Mouse (Mus musculus): Measurements from ENCODE around the gene Dpy19l2. TPM values are rescaled to one million over a fixed set of nuclear protein-coding genes. Genes with fewer than 3 reads are reported as not detected.

The Dpy19l2 gene
- total and polyA plus RNA-seq, 2 experiments from 2014 or later = 0.75 to 1.7 TPM

DNA sequence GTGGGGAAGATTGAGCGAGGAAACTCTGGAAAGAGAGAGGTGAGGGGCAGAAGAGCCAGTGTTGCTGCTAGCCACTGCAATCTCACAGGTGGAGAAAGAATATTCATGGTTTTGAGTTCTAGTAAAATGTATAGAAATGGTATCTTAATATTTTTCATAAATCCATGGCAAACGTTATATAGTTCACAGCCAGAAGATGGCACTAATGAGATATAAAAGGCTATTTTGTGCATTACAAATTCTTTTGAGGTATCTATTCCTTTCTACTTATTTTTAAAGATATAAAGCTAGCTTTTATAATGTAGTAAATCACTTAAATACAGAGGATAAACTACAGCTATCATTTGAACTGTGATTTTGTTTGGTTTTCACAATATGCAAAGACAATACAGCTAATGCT is 157.9 kb downstream of the Dpy19l2 start:
- DNase-seq (ENCODE audit: low spot score) = no peak
- Histone ChIP-seq H3K4me1 (ENCODE audit: insufficient read depth, low read length) (no peaks in the 10 kb centered on the region), H3K27me3 (ENCODE audit: insufficient read depth, low read length) (no peaks in the 10 kb centered on the region), H3K4me3 (ENCODE audit: low read depth, low read length) (no peak overlapping the region), H3K4me2 (ENCODE audit: low read depth, low read length, poor library complexity, severe bottlenecking) (no peak overlapping the region), H3K27ac (ENCODE audit: low read depth, low read length) (no peak overlapping the region), H3K36me3 (ENCODE audit: insufficient read depth, low read length) (no peaks in the 10 kb centered on the region), H3K9me3 (ENCODE audit: low read length) (no peaks in the 10 kb centered on the region), H3K9ac (replicated peaks; ENCODE audit: low read length, poor library complexity, severe bottlenecking) (no peak overlapping the region)
- 46% methylated on average over 2 of the region's 2 CpGs for WGBS
- no peak for ATAC-seq (ENCODE audit: low FRiP score)
- TF ChIP-seq CTCF (IDR thresholded peaks at IDR 0.05) = peak; percentile 69

DNA sequence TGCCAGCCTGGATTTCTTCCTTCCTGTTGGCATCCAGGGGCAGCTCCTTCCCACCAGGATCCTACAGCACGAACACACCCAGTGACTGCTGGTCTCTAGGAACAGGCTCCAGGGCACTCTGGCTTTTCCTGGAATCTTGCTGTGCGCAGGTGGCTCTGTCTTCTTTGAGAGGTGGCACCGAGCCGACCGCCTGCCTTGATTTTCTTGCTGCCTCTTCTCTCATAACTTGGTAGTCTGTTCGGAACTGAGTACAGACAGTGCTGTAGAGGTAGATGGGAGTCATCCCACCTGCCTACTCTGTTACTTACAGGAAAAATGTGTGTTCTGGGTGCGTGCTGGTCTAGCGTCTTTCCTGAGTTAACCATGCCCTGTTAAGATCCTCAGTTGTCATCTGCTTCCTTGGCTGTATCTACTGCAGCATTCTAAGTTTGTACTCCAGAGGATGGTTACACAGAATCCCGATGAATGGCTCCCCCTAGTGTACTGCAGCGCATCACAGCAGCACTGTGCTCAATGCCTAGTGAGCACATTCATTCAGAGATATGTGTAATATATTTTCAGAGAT is 179.4 kb downstream of the Dpy19l2 start:
- no peaks in the 10 kb centered on the region for H3K36me3 ChIP-seq (ENCODE audit: insufficient read depth, low read length)
- no peak overlapping the region for H3K27ac ChIP-seq (ENCODE audit: low read depth, low read length)
- H3K4me1 ChIP-seq (ENCODE audit: insufficient read depth, low read length) = no peaks in the 10 kb centered on the region
- DNase-seq (ENCODE audit: low spot score) (peak; percentile 87), ATAC-seq (ENCODE audit: low FRiP score) (peak; percentile 68; the same call in 1 of the 2 replicates)
- no peaks in the 10 kb centered on the region for H3K9me3 ChIP-seq (ENCODE audit: low read length)
- TF ChIP-seq CTCF (IDR thresholded peaks at IDR 0.05) = peak; percentile 94
- no peaks in the 10 kb centered on the region for H3K27me3 ChIP-seq (ENCODE audit: insufficient read depth, low read length)
- WGBS = 63% methylated on average over 10 of the region's 10 CpGs
- H3K9ac ChIP-seq (replicated peaks; ENCODE audit: low read length, poor library complexity, severe bottlenecking) = no peak overlapping the region
- no peak overlapping the region for H3K4me3 ChIP-seq (ENCODE audit: low read depth, low read length)
- no peak overlapping the region for H3K4me2 ChIP-seq (ENCODE audit: low read depth, low read length, poor library complexity, severe bottlenecking)

GRCm38 (mm10) chr9:24514078-24514469 is 182.0 kb downstream of the Dpy19l2 start:
- H3K4me2 ChIP-seq (ENCODE audit: low read depth, low read length, poor library complexity, severe bottlenecking) = no peak overlapping the region
- no peak overlapping the region for H3K4me3 ChIP-seq (ENCODE audit: low read depth, low read length)
- no peak overlapping the region for H3K9ac ChIP-seq (replicated peaks; ENCODE audit: low read length, poor library complexity, severe bottlenecking)
- WGBS = 71% methylated on average over 5 of the region's 5 CpGs
- H3K27ac ChIP-seq (ENCODE audit: low read depth, low read length) = no peak overlapping the region
- ATAC-seq (ENCODE audit: low FRiP score) (no peak), DNase-seq (ENCODE audit: low spot score) (no peak)
- H3K36me3 ChIP-seq (ENCODE audit: insufficient read depth, low read length) = no peaks in the 10 kb centered on the region
- no peaks in the 10 kb centered on the region for H3K4me1 ChIP-seq (ENCODE audit: insufficient read depth, low read length)
- no peaks in the 10 kb centered on the region for H3K27me3 ChIP-seq (ENCODE audit: insufficient read depth, low read length)
- no peak for TF ChIP-seq CTCF (IDR thresholded peaks at IDR 0.05)
- H3K9me3 ChIP-seq (ENCODE audit: low read length) = no peaks in the 10 kb centered on the region

DNA sequence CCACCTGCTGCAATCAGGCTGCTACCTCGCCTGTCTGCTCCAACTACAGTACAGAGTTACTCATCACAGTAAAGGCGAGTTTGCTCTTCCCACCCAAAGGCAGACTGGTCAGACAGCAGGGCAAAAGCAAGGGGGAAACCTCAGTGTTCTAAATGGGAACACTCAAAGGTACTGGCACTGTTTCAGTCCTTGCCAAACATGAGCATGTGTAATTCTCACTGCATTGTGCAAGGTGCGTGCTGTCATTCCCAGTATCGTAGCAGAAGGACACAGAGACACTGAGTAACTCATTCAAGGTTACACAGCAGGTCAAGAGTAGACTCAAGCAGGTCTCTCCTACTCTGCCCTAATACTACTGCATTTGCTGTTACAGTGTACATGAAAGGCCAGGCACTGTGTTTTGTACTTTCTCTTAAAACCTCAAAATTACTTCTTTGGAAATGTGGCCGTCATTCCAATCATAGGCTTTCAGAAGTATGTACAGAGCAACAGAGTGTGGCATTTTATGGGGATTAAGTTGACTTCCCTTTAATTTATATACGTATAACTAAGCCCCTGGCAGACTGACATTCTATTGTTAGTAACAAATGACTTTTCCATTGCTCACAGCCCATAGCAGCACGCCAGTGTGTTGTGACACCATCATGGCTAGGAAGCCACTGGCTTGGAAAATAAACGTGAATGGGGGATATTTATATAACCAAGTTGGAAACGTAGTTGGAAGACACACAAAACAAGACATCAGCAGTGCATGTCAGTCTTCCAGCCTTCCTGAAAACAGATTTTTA is 182.6 kb downstream of the Dpy19l2 start:
- no peak for TF ChIP-seq CTCF (IDR thresholded peaks at IDR 0.05)
- Histone ChIP-seq H3K4me2 (ENCODE audit: low read depth, low read length, poor library complexity, severe bottlenecking) (no peak overlapping the region), H3K4me1 (ENCODE audit: insufficient read depth, low read length) (no peaks in the 10 kb centered on the region), H3K36me3 (ENCODE audit: insufficient read depth, low read length) (no peaks in the 10 kb centered on the region), H3K4me3 (ENCODE audit: low read depth, low read length) (no peak overlapping the region), H3K9me3 (ENCODE audit: low read length) (no peaks in the 10 kb centered on the region), H3K27ac (ENCODE audit: low read depth, low read length) (no peak overlapping the region), H3K9ac (replicated peaks; ENCODE audit: low read length, poor library complexity, severe bottlenecking) (no peak overlapping the region), H3K27me3 (ENCODE audit: insufficient read depth, low read length) (no peaks in the 10 kb centered on the region)
- DNase-seq (ENCODE audit: low spot score) (no peak), ATAC-seq (ENCODE audit: low FRiP score) (no peak)
- 73% methylated on average over 9 of the region's 9 CpGs for WGBS

DNA sequence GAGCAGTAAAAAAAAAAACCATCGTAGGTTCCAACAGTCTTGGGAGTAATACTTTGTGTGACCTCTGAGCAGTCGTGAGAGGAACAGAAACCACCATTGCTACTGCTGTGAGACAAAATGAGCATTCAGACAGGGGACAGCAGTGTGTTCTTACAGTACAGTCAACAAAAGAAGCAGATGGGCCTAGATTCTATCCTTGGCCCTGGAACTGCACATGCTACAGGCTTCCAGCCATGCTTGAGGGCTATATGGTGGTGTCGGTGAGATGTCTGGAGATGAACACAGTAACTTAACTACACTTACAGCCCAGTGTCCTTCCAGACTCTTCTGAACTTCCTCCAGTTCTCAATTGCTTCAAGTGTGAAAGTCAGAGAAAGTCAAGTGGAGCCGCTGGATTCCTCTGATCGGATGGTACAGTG is 184.0 kb downstream of the Dpy19l2 start:
- no peaks in the 10 kb centered on the region for H3K4me1 ChIP-seq (ENCODE audit: insufficient read depth, low read length)
- no peak overlapping the region for H3K4me3 ChIP-seq (ENCODE audit: low read depth, low read length)
- H3K9me3 ChIP-seq (ENCODE audit: low read length) = no peaks in the 10 kb centered on the region
- DNase-seq (ENCODE audit: low spot score) (no peak), ATAC-seq (ENCODE audit: low FRiP score) (no peak)
- no peaks in the 10 kb centered on the region for H3K27me3 ChIP-seq (ENCODE audit: insufficient read depth, low read length)
- H3K4me2 ChIP-seq (ENCODE audit: low read depth, low read length, poor library complexity, severe bottlenecking) = no peak overlapping the region
- H3K36me3 ChIP-seq (ENCODE audit: insufficient read depth, low read length) = no peaks in the 10 kb centered on the region
- TF ChIP-seq CTCF (IDR thresholded peaks at IDR 0.05) = no peak
- no peak overlapping the region for H3K9ac ChIP-seq (replicated peaks; ENCODE audit: low read length, poor library complexity, severe bottlenecking)
- H3K27ac ChIP-seq (ENCODE audit: low read depth, low read length) = no peak overlapping the region
- 92% methylated on average over 5 of the region's 5 CpGs for WGBS

DNA sequence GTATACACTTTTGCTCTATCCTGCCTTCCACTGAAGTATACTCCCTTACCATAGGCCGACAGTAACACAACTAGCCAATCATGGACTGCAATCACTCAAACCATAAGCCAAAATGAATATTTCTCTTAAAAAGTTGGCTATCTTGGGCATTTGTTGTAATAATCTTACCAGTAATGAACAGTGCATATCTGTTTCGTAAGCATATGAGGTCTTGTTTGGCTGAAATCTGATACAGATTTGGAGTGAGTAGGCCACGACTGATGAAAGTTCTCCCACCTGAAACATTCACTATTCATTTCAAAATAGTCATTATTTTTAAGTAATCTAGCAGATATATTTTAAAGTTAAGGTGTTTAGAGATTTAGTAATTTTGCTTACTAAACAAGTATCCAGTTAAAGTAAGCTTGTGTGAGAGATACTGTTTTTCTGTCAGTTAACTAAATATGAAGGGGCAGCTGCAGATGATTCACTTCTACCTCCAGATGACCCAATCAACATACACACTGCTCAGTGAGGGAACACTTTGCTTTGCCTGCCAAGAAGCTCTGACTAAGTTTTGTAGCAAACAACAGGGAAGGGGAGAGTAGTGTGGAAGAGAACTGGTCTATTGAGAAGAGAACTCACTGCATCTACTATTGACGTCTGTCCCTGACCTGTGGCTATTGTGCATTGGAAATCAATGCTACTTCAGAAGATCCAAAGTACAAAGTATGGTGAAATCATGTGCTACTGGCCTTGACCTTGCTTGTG is 184.5 kb downstream of the Dpy19l2 start:
- DNase-seq (ENCODE audit: low spot score) = no peak
- Histone ChIP-seq H3K27ac (ENCODE audit: low read depth, low read length) (no peak overlapping the region), H3K4me3 (ENCODE audit: low read depth, low read length) (no peak overlapping the region), H3K9ac (replicated peaks; ENCODE audit: low read length, poor library complexity, severe bottlenecking) (no peak overlapping the region), H3K36me3 (ENCODE audit: insufficient read depth, low read length) (no peaks in the 10 kb centered on the region), H3K9me3 (ENCODE audit: low read length) (no peaks in the 10 kb centered on the region), H3K27me3 (ENCODE audit: insufficient read depth, low read length) (no peaks in the 10 kb centered on the region), H3K4me2 (ENCODE audit: low read depth, low read length, poor library complexity, severe bottlenecking) (no peak overlapping the region), H3K4me1 (ENCODE audit: insufficient read depth, low read length) (no peaks in the 10 kb centered on the region)
- no peak for ATAC-seq (ENCODE audit: low FRiP score)
- TF ChIP-seq CTCF (IDR thresholded peaks at IDR 0.05) = no peak
- WGBS = 88% methylated on average over 4 of the region's 4 CpGs
